Mouse (Mus musculus) bone marrow, adult 2 months (tissue): ENCODE results near the gene Larp1. TPM values are rescaled to one million over a fixed set of nuclear protein-coding genes. Genes with fewer than 3 reads are reported as not detected.

Experiments
- H3K27ac ChIP-seq: fragments of 200-500 bp; 2 replicates; pipeline ENCODE4 v1.5.1; 2012; ENCODE audit warnings: low read depth, mild to moderate bottlenecking, control low read depth, inconsistent platforms, low read length; ENCODE audit not compliant: control insufficient read depth, poor library complexity, insufficient read depth
- H3K4me1 ChIP-seq: fragments of 200-500 bp; 2 replicates; pipeline ENCODE4 v1.6.1; 2011; ENCODE audit warnings: low read length; ENCODE audit not compliant: control insufficient read depth, insufficient read depth
- H3K4me3 ChIP-seq: fragments of 200-500 bp; replicated peaks from 2 replicates; pipeline ENCODE3; 2011; ENCODE audit warnings: mild to moderate bottlenecking, low read depth, low read length, control low read depth; ENCODE audit not compliant: control insufficient read depth
- CTCF ChIP-seq: fragments of 200-500 bp; IDR thresholded peaks from 2 replicates; pipeline ENCODE4 v1.5.1; 2011; ENCODE audit warnings: low read length, control low read depth; ENCODE audit not compliant: control insufficient read depth, insufficient read depth
- POLR2A ChIP-seq: fragments of 200-500 bp; IDR thresholded peaks from 2 replicates; pipeline ENCODE4 v1.6.1; 2011; ENCODE audit warnings: low read depth, mild to moderate bottlenecking, control low read depth, low read length, borderline replicate concordance; ENCODE audit not compliant: control insufficient read depth
- WGBS: fragments of 180-500 bp; shearing (Covaris S2); methylation state at CpG from one replicate; pipeline ENCODE4 v1.1.7; 2018; 5-methylcytosine and 5-hydroxymethylcytosine counted together
- polyA plus RNA-seq: library from polyadenylated mRNA; stranded (reverse); fragments of >200 nt; gene quantifications from 2 replicates; pipeline ENCODE4 v1.2.4, GENCODE M21; 2011; ENCODE audit warnings: low replicate concordance; ENCODE audit not compliant: missing spikeins, insufficient read depth, insufficient read length

Gene Larp1
- polyA plus RNA-seq, 1 experiment = 28.2 TPM

DNA sequence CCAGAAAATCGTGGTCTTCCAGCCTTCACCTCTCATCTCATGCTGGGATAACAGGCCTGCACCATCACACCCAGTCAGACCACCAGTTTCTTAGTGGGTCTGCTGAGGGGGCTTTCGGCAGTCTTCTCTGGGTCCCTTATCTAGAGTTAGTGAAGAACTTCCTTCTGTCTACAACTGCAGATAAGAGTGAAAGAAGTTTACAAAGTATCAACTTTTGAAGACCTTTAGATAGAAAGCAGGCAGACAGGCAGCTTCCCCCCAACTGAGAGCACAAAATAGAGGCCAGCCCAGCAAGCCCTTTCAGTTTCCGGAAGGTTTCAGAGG lies 24.6 kb upstream of the Larp1 start:
- Histone ChIP-seq H3K27ac (no peak overlapping the region), H3K4me3 (no peak overlapping the region), H3K4me1 (no peaks in the 10 kb centered on the region; the same call in 1 of the 2 replicates)
- TF ChIP-seq CTCF = no peak
- TF ChIP-seq POLR2A = no peak
- 55% methylated on average over 3 of the region's 3 CpGs for WGBS

DNA sequence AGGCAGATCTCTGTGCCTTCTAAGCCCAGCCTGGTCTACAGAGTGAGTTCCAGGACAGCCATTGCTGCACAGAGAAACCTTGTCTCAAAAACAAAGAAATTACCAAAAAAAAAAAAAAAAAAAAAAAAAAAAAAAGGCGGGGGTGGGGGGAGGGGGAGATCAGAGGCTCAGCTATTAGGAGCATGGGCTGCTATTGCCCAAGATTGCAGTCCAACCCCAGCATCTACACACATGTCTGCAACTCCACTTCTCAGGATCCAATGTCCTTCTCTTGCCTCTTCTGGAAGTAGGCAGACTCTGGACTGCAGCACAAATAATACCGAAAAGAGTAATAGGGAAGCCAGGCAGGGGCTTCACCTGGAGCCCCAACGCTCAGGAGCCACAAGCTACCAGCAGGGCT lies 23.4 kb upstream of the Larp1 start:
- H3K4me1 ChIP-seq = no peaks in the 10 kb centered on the region; the same call in 1 of the 2 replicates
- 74% methylated on average over 3 of the region's 3 CpGs for WGBS
- no peak overlapping the region for H3K27ac ChIP-seq
- TF ChIP-seq CTCF = no peak
- TF ChIP-seq POLR2A = no peak
- H3K4me3 ChIP-seq = no peak overlapping the region

DNA sequence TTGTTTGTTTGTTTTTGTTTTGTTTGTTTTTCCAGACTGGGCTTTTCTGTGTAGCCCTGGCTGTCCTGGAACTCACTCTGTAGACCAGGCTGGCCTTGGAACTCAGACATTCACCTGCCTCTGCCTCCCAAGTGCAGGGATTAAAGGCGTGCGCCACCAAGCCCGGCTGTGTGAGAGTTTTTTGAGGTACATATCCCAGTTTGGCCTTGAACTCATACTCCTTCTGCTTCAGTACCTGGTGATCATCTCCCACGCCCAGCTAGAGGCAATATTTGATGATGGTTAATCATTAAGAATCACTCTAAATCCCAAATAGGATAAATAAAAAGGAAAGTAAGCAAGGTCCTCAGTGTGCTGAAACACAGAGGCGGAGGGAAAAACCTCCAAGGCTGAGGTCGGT lies 22.8 kb upstream of the Larp1 start:
- no peak overlapping the region for H3K27ac ChIP-seq
- TF ChIP-seq POLR2A (no peak), CTCF (no peak)
- no peaks in the 10 kb centered on the region; the same call in 1 of the 2 replicates for H3K4me1 ChIP-seq
- 81% methylated on average over 6 of the region's 6 CpGs for WGBS
- no peak overlapping the region for H3K4me3 ChIP-seq

DNA sequence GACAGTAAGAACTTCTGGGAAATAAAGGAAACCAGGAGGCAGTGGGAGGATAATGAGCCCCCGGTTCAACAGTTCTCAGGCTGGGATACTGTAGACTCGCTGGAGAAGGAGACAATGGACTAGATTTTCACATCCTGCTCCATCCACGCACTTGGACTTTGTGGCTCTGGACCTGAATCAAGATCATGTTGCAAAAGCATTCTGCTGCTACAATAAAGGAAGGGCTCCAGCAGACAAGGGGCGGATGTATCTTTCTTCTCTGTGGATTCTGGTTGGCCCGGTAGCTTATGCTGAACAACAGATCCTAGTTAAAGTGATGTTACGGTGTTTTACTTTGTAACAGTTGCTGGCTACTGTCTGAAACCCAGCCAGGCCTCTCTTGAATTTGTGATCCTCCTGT lies 22.4 kb upstream of the Larp1 start:
- no peak overlapping the region for H3K4me3 ChIP-seq
- 81% methylated on average over 6 of the region's 6 CpGs for WGBS
- no peak for TF ChIP-seq CTCF
- no peak overlapping the region for H3K27ac ChIP-seq
- H3K4me1 ChIP-seq = no peaks in the 10 kb centered on the region; the same call in 1 of the 2 replicates

DNA sequence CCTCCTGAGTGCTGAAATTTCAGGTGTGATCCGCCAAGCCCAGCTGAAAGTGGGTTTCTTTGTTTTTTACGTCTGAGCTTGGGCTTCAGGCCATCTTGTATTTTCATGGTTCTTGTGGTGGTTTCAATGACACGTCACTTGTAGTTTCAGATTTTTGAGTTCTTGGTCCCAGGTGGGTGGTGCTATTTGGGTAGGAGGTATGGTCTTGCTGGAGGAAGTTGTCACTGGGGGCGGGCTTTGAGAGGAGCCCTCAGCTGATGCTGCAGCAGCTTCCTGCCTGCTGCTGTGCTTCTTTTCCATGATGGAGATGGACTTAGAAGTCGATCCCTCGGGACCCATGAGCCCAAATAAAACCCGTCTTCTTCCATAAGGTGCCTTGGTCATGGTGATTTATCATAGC lies 22.0 kb upstream of the Larp1 start:
- TF ChIP-seq CTCF (no peak), POLR2A (no peak)
- no peaks in the 10 kb centered on the region; the same call in 1 of the 2 replicates for H3K4me1 ChIP-seq
- no peak overlapping the region for H3K27ac ChIP-seq
- 82% methylated on average over 7 of the region's 7 CpGs for WGBS
- no peak overlapping the region for H3K4me3 ChIP-seq

DNA sequence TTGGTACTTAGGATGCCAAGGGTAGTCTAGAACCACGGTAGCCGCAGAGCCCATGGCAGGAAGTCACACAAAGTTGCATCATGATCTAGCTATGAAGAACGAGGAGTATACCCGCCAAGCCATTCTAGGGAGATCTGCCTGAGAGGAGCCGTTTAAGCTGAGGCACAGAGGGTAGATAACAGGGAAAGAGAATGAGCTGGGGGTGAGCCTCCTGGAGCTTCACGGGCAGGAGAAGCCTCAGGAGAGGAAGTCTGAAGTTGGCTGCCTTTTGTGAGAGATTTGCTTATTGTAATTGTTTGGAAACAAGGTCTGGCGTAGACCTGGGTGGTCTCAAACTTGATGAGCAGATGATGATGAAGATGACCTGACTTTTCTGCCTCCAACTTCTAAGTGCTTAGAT lies 10.7 kb upstream of the Larp1 start:
- Histone ChIP-seq H3K4me3 (no peak overlapping the region), H3K4me1 (no peaks in the 10 kb centered on the region), H3K27ac (no peak overlapping the region)
- WGBS = 36% methylated on average over 7 of the region's 7 CpGs
- TF ChIP-seq POLR2A = no peak
- TF ChIP-seq CTCF = no peak

DNA sequence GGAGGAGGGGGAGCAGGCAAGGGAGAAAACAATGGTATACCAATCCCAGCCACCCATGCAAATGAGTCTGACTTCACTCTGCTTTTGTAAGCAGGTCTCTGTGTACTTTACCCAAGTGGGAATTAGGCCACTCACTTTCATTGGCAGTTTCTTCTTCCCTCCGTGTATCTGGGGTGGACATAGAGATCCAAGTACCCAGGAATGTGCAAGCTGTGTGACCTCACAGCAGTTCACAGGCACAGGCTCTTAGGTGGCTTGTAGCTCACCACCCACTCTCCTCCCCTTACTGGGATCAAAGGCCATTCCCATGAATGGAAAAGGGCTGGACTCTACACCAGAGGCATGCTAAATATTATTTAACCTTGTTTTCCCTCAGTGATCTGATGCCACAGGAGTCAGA lies 10.0 kb upstream of the Larp1 start:
- no peak for TF ChIP-seq CTCF
- no peak for TF ChIP-seq POLR2A
- no peak overlapping the region for H3K4me3 ChIP-seq
- H3K4me1 ChIP-seq = no peaks in the 10 kb centered on the region
- 66% methylated on average over 1 of the region's 1 CpGs for WGBS
- no peak overlapping the region for H3K27ac ChIP-seq

DNA sequence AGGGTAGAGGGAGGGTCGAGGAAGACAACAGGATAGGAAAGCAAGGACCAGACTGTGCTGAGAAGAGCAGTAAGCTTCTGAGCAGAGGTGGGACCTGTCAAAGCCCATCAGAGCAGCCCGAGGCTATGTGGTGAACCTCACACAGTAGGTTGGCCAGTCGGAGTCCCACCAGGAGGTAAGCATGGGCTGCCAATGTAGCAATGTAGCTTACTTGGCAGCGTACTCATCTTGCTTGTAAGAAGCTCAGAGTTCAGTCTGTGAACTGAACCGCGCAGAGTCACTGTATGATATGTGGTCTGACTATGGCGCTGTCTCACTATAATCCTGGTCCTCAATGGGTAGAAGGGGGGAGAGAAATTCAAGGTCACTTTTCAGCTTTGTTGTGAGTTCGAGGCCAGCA lies 5.7 kb upstream of the Larp1 start:
- H3K4me1 ChIP-seq = no peaks in the 10 kb centered on the region
- TF ChIP-seq CTCF = no peak
- no peak for TF ChIP-seq POLR2A
- no peak overlapping the region for H3K27ac ChIP-seq
- WGBS = 77% methylated on average over 8 of the region's 8 CpGs
- no peak overlapping the region for H3K4me3 ChIP-seq

DNA sequence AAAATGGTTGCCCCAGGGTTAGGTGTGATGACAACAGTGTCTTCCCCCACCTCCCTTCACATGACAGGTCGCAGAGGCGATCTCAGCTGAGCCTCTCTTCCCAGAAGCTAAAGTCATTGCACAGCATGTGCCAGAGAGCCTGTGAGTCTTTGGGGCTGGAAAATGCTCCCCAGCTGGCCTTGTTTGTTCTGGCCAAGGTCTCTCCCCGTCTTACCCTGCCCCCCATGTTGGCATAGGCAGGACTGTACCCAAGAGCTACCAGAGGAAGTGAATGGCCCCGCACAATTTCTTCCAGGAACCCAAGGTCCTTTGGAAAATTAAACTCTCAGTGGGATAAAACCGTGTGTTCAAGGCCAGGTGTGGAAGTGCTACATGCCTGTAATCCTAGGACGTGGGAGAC lies 5.1 kb upstream of the Larp1 start:
- Histone ChIP-seq H3K27ac (no peak overlapping the region), H3K4me1 (no peaks in the 10 kb centered on the region), H3K4me3 (no peak overlapping the region)
- 78% methylated on average over 6 of the region's 6 CpGs for WGBS
- no peak for TF ChIP-seq CTCF
- TF ChIP-seq POLR2A = no peak
